Mouse (Mus musculus): Measurements from ENCODE around the gene Gm26920.
A peak's percentile ranks its signal among the peaks of the same experiment; 100 is the strongest.

Gm26920 gene

GRCm38 (mm10) chr7:30053591-30053990 is 36.6 kb downstream of the Gm26920 start:
- DNase-seq (ENCODE audit: low read depth), result peak; percentile 18

- DNase-seq (ENCODE audit: low read depth), result peak; percentile 83
Measured at GRCm38 (mm10) chr7:30050882-30051548, 39.2 kb downstream of the Gm26920 start, which contains the start of gene Zfp14. Gene Zfp14, minus strand, starts transcription at chr7:30051380.

GRCm38 (mm10) chr7:30048126-30048525 is 42.1 kb downstream of the Gm26920 start:
- no peak for DNase-seq (ENCODE audit: low read depth)

- DNase-seq (ENCODE audit: low read depth), result no peak
Measured at GRCm38 (mm10) chr7:30044354-30044753, 45.9 kb downstream of the Gm26920 start.

- DNase-seq (ENCODE audit: low read depth), result no peak
Measured at GRCm38 (mm10) chr7:30034331-30034730, 55.9 kb downstream of the Gm26920 start.

- DNase-seq (ENCODE audit: low read depth), result no peak
Measured at GRCm38 (mm10) chr7:30031379-30031778, 58.8 kb downstream of the Gm26920 start.

- DNase-seq (ENCODE audit: low read depth), result no peak
Measured at GRCm38 (mm10) chr7:30030677-30031076, 59.5 kb downstream of the Gm26920 start.

GRCm38 (mm10) chr7:30028572-30028971 is 61.6 kb downstream of the Gm26920 start:
- no peak for DNase-seq (ENCODE audit: low read depth)

GRCm38 (mm10) chr7:30027331-30027730 is 62.9 kb downstream of the Gm26920 start:
- no peak for DNase-seq (ENCODE audit: low read depth)

- DNase-seq (ENCODE audit: low read depth), result peak; percentile 13
Measured at GRCm38 (mm10) chr7:30025358-30025757, 64.9 kb downstream of the Gm26920 start.

GRCm38 (mm10) chr7:30023800-30024199 is 66.4 kb downstream of the Gm26920 start:
- no peak for DNase-seq (ENCODE audit: low read depth)

GRCm38 (mm10) chr7:30023324-30023723 is 66.9 kb downstream of the Gm26920 start:
- DNase-seq (ENCODE audit: low read depth), result no peak

GRCm38 (mm10) chr7:30019543-30019942 is 70.7 kb downstream of the Gm26920 start:
- DNase-seq (ENCODE audit: low read depth), result no peak

GRCm38 (mm10) chr7:30017226-30017625 is 73.0 kb downstream of the Gm26920 start:
- no peak for DNase-seq (ENCODE audit: low read depth)

- DNase-seq (ENCODE audit: low read depth), result peak; percentile 71
Measured at GRCm38 (mm10) chr7:30012956-30013363, 77.2 kb downstream of the Gm26920 start.

GRCm38 (mm10) chr7:30010551-30011195 is 79.5 kb downstream of the Gm26920 start:
- no peak for DNase-seq (ENCODE audit: low read depth)

- no peak for DNase-seq (ENCODE audit: low read depth)
Measured at GRCm38 (mm10) chr7:30009321-30010085, 80.7 kb downstream of the Gm26920 start.

GRCm38 (mm10) chr7:30008020-30008690 is 82.1 kb downstream of the Gm26920 start:
- peak; percentile 63 for DNase-seq (ENCODE audit: low read depth)

GRCm38 (mm10) chr7:30007601-30008000 is 82.6 kb downstream of the Gm26920 start:
- no peak for DNase-seq (ENCODE audit: low read depth)

Measured in 416B (cell line).